Mouse (Mus musculus): ENCODE data around the gene Coil.

- TF ChIP-seq POLR2A (IDR thresholded peaks at IDR 0.05; ENCODE audit: low read depth, low read length) (no peak), CTCF (conservative IDR thresholded peaks at IDR 0.05; ENCODE audit: insufficient read depth, insufficient read length, low read depth, low read length) (no peak)
These were observed 32.2 kb upstream of the Coil start for GRCm38 (mm10) chr11:88937886-88938285.
